Mouse (Mus musculus): ENCODE results near the gene Krt31. TPM values are rescaled to one million over a fixed set of nuclear protein-coding genes. Genes with fewer than 3 reads are reported as not detected.

Krt31 gene
- not detected for total RNA-seq (2023)

DNA sequence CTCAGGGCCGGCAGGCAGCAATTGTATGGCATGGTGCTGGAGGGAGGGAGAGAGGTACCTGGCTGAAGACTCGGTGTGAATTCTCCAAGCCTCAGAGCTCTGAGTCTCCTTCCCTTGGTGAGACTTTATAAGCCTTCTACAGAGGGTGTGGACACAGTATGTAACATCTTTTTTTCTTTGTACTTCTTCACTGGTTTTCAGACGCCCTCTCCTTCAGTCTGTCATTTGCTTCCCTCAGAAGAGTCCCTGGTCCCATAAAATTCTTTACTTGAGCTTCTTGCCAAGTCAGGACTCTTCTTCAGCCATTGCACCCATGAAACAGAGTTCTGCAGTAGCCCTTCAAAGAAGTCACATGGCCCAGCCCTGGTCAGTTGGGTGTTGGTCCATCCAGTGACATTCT, at the start of gene Krt31:
Gene Krt31 (minus strand): TSS at position 101 of the 400 bp plus-strand sequence.

DNA sequence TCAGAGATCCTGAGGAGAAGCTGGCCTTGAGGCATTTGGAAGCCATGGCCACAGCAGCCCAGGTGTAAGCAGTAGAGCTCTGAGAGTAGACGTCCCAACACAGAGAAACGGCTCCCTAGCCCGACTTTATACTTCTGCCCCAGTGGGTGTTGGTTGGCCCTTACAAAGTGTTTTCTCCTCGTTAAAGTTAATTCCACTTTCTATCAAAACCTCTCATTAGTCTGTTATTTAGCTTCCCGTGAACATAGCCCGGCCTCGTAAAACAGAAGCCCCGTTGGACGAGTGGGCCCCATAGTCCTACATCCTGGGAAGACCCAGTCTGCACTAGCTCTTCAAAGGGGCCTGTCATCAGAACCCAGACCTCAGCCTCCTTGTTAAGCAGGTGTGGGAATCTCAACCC, 45.8 kb upstream of the Krt31 start, which contains the start of gene Krt35:
Gene Krt35 (minus strand): TSS at position 101 of the 400 bp plus-strand sequence.

DNA sequence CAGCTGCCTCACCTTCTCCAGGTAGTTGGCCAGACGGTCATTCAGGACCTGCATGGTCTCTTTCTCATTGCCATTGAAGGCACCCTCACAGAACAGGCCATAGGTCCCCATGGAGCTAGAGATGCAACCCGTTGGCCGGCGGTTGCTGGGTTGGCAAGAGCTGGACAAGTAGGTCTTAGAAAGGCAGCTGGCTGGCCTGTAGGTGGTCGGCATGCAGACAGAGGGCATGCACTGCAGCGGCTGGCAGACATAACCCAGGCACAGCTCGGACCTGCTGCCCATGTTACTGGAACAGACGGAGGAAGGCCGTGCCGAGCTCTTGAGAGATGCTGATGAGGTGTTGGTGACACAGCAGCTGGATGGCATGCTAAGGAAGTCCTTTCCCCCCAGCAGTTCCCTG, 37.5 kb upstream of the Krt31 start, which contains the start of gene Krt32:
Gene Krt32 (minus strand): TSS at position 366 of the 400 bp plus-strand sequence.

DNA sequence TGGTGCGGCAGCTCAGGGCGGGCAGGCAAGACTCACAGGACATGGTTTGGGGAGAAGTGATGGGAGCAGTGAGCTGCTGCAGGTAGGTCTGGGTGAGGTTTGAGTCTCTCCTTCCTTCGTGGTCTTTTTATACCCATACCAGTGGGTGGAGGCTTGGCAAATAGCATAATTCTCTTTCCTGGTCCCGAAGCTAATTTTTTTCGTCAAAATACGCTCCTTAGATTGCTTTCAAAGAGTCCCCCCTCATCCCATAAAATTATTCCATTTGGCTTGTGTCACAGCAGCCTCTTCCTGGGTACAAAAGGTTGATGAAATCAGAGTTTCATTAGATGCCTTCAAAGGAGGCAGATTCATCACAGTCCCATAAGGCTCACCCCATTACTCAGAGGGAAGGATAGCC, 8.9 kb downstream of the Krt31 start, which contains the start of gene Krt34:
Gene Krt34 (minus strand): TSS at position 101 of the 400 bp plus-strand sequence.

DNA sequence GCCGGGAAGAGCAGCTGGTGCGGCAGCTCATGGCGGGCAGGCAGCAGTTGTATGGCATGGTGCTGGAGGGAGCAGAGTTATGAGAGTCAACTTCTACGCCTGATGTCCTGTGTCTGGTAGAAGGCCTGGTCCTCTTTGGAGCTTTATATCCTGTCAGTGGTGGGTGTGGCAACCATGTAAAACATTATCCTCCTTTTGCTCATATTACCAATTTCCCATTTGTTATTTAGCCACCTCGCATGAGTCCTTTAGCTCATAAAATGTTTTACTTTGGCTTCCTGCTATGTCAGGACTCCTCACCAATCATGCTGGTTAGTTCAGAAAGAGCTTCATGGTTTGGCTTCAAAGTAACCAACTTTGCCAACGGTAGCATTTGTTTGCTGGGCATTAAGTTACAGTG, 20.6 kb downstream of the Krt31 start, which contains the start of gene Krt33b:
Gene Krt33b (minus strand): TSS at position 101 of the 400 bp plus-strand sequence.

DNA sequence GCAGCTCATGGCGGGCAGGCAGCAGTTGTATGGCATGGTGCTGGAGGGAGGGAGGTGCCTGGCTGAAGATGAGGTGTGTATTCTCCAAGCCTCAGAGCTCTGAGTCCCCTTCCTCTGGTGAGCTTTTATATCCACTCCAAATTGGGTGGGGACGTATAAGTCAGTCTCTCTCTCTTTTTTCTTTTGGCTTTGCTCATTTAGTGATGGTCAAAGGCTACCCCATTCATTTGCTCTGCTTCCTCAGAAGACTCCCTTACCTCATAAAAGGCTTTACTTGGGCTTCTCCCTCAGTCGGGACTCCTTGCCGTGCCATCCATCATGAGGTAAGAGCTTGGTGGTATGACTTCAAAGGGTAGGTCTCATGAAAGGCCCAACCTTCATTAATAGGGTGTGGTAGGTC, 34.2 kb downstream of the Krt31 start, which contains the start of gene Krt33a:
Gene Krt33a (minus strand): TSS at position 101 of the 400 bp plus-strand sequence.

Other genes starting within 250 kb of the Krt31 start
- gene Gm11554, start 246.1 kb downstream of the Krt31 start, total RNA-seq (2023): not detected
- gene Krtap4-13, start 240.7 kb downstream of the Krt31 start, total RNA-seq (2023): not detected
- not detected for gene Gm11564, start 234.9 kb downstream of the Krt31 start, total RNA-seq (2023)
- gene 2300003K06Rik, start 212.5 kb downstream of the Krt31 start, total RNA-seq (2023): not detected
- gene Krtap4-16, start 198.9 kb downstream of the Krt31 start, total RNA-seq (2023): not detected
- gene Gm11568, start 192.6 kb downstream of the Krt31 start, total RNA-seq (2023): not detected
- not detected for gene Gm11559, start 186.1 kb downstream of the Krt31 start, total RNA-seq (2023)
- gene Krtap9-1, start 177.2 kb downstream of the Krt31 start, total RNA-seq (2023): not detected
- gene Gm11567, start 171.4 kb downstream of the Krt31 start, total RNA-seq (2023): not detected
- gene Krtap31-1, start 142.6 kb downstream of the Krt31 start, total RNA-seq (2023): not detected
- not detected for gene Gm11565, start 135.8 kb downstream of the Krt31 start, total RNA-seq (2023)
- gene Krtap31-2, start 114.3 kb downstream of the Krt31 start, total RNA-seq (2023): not detected
- gene Krtap9-5, start 102.1 kb downstream of the Krt31 start, total RNA-seq (2023): not detected
- gene Krtap29-1, start 71.5 kb downstream of the Krt31 start, total RNA-seq (2023): not detected
- not detected for gene Krtap16-1, start 64.0 kb downstream of the Krt31 start, total RNA-seq (2023)
- gene Krtap17-1, start 56.6 kb downstream of the Krt31 start, total RNA-seq (2023): not detected
- not detected for gene Krt33a, start 34.3 kb downstream of the Krt31 start, total RNA-seq (2023)
- not detected for gene Krt33b, start 20.7 kb downstream of the Krt31 start, total RNA-seq (2023)
- not detected for gene Krt34, start 9.0 kb downstream of the Krt31 start, total RNA-seq (2023)
- not detected for gene Krt32, start 37.7 kb upstream of the Krt31 start, total RNA-seq (2023)
- not detected for gene Krt35, start 45.7 kb upstream of the Krt31 start, total RNA-seq (2023)
- gene Krt36, start 55.1 kb upstream of the Krt31 start, total RNA-seq (2023): not detected
- gene Krt13, start 71.0 kb upstream of the Krt31 start, total RNA-seq (2023): not detected
- gene Krt15, start 85.4 kb upstream of the Krt31 start, total RNA-seq (2023): not detected
- not detected for gene Krt19, start 98.1 kb upstream of the Krt31 start, total RNA-seq (2023)
- gene Krt9, start 142.7 kb upstream of the Krt31 start, total RNA-seq (2023): not detected
- not detected for gene Krt14, start 157.0 kb upstream of the Krt31 start, total RNA-seq (2023)
- gene Krt16, start 198.4 kb upstream of the Krt31 start, total RNA-seq (2023): not detected
- gene Krt17, start 210.5 kb upstream of the Krt31 start, total RNA-seq (2023): not detected
- not detected for gene Krt42, start 219.3 kb upstream of the Krt31 start, total RNA-seq (2023)

Data from CD8-positive naive resting alpha-beta T cell, adult 57 days (primary cell).